Mouse (Mus musculus) midbrain, embryonic 14.5 days (tissue): ENCODE measurements around the gene Vav3. TPM values are rescaled to one million over a fixed set of nuclear protein-coding genes. Genes with fewer than 3 reads are reported as not detected.

Source experiments
- ATAC-seq: fragments of 200-750 bp; cut with Nextera tagmentation; 2 replicates; pipeline ENCODE4 v1.8.0; 2017; ENCODE audit warnings: moderate number of reproducible peaks, moderate library complexity; ENCODE audit not compliant: low FRiP score, low TSS enrichment
- DNase-seq: peaks from one replicate; pipeline ENCODE4 v3.0.0-alpha.2; 2015
- H3K27ac ChIP-seq: fragments of 300-500 bp; sonication (generic); replicated peaks from 2 replicates; pipeline ENCODE4 v1.5.1; 2014; ENCODE audit warnings: mild to moderate bottlenecking, low read depth, low read length, moderate library complexity
- H3K27me3 ChIP-seq: fragments of 300-500 bp; sonication (generic); 2 replicates; pipeline ENCODE4 v1.6.1; 2014; ENCODE audit warnings: low read length, control low read depth, mixed read lengths; ENCODE audit not compliant: control insufficient read depth, insufficient read depth
- H3K36me3 ChIP-seq: fragments of 300-500 bp; sonication (generic); 2 replicates; pipeline ENCODE4 v1.6.1; 2014; ENCODE audit warnings: low read length, control low read depth; ENCODE audit not compliant: control insufficient read depth, insufficient read depth
- H3K4me1 ChIP-seq: fragments of 300-500 bp; sonication (generic); 2 replicates; pipeline ENCODE4 v1.6.1; 2014; ENCODE audit warnings: mild to moderate bottlenecking, antibody characterized with exemption, low read length, control low read depth; ENCODE audit not compliant: control insufficient read depth, insufficient read depth
- H3K4me2 ChIP-seq: fragments of 300-500 bp; sonication (generic); 2 replicates; pipeline ENCODE4 v1.6.1; 2014; ENCODE audit warnings: mild to moderate bottlenecking, low read length, moderate library complexity
- H3K4me3 ChIP-seq: fragments of 300-500 bp; sonication (generic); replicated peaks from 2 replicates; pipeline ENCODE4 v1.5.1; 2014; ENCODE audit warnings: low read depth, low read length
- H3K9ac ChIP-seq: fragments of 300-500 bp; sonication (generic); replicated peaks from 2 replicates; pipeline ENCODE4 v1.6.1; 2014; ENCODE audit warnings: mild to moderate bottlenecking, low read length, moderate library complexity
- H3K9me3 ChIP-seq: fragments of 300-500 bp; sonication (generic); 2 replicates; pipeline ENCODE4 v1.6.1; 2016; ENCODE audit warnings: low read length, control low read depth, mixed read lengths; ENCODE audit not compliant: control insufficient read depth
- WGBS: fragments of 180-500 bp; shearing (Covaris S2); extraction: QIAGEN DNeasy Blood & Tissue Kit; methylation state at CpG from one replicate; pipeline ENCODE4 v1.1.7; 2014; 5-methylcytosine and 5-hydroxymethylcytosine counted together
- polyA plus RNA-seq: library from polyadenylated mRNA; unstranded; fragments of >200 nt; fragmentation: Nextera tagmentation; extraction: Ambion mirVana; gene quantifications from 2 replicates; pipeline ENCODE4 v1.2.1, GENCODE M21; 2014

The Vav3 gene
- polyA plus RNA-seq, 1 experiment from 2014 or later = 37.3 TPM

DNA sequence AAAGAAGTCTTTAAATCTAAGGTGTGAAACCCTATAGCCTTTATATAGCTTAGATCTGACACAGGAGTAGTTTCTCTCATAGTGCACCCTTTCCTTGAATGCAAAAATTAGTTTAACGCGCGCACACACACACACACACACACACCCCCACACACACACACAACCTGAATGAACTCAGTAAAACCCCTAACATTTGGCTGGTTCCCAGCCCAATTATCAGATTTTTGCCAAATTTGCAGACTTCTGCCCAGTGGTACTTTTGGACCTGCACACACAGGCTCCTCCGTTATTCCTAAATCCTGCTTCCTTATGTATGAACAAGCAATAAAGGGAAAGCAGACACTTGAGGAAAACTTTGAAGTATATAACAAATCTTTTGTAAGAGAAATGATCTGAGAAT lies 313.9 kb downstream of the Vav3 start:
- 97% methylated on average over 4 of the region's 4 CpGs for WGBS
- DNase-seq = no peak

DNA sequence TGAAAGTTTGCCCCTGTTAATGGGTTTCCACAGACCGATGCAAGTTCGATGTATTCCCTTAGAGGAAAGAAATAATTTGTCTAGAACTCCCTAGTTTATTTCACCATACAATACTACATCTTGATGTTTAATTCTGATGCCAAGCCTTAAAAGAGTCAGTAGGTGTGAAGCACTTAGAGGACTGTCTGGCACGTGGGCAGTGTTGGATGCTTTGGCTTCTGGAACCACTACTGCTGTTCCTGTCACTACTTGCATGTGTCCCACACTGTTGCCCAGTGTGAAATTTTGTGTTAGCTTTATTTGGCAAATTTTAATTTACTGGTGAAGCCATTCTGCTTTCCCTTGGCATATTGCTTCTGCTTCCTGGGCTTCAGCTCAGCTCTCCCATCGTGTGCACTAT lies 331.3 kb downstream of the Vav3 start:
- Histone ChIP-seq H3K9me3 (no peaks in the 10 kb centered on the region), H3K4me2 (no peak overlapping the region), H3K4me3 (no peak overlapping the region), H3K27ac (no peak overlapping the region), H3K9ac (no peak overlapping the region), H3K4me1 (no peaks in the 10 kb centered on the region), H3K27me3 (no peaks in the 10 kb centered on the region), H3K36me3 (no peaks in the 10 kb centered on the region)
- 93% methylated on average over 4 of the region's 4 CpGs for WGBS
- no peak for DNase-seq
- ATAC-seq = no peak

More for the DNA sequence above, 313.9 kb downstream of the Vav3 start:
- no peaks in the 10 kb centered on the region for H3K27me3 ChIP-seq
- no peak overlapping the region for H3K4me3 ChIP-seq
- H3K9ac ChIP-seq = no peak overlapping the region
- H3K4me2 ChIP-seq = no peak overlapping the region
- H3K4me1 ChIP-seq = no peaks in the 10 kb centered on the region
- no peaks in the 10 kb centered on the region for H3K36me3 ChIP-seq
- H3K9me3 ChIP-seq = no peaks in the 10 kb centered on the region
- ATAC-seq = no peak
- H3K27ac ChIP-seq = no peak overlapping the region

DNA sequence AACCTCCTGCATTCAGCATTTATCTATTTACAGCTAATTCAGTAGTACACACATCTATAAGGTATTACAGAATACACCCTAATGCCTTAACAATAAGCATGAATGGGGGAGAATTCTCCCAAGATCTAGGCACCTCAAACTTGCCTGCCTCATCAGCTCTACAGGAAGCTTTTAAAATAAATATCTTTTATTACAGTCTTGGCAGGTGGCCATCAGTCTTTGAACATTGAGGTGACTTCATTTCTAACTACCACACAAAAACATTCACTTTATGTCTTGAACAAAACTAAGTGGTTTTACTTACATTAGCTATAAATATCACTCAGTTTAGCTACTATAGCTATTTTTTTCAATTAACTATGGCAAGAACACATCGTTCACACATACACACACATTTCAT lies 332.5 kb downstream of the Vav3 start:
- Histone ChIP-seq H3K36me3 (no peaks in the 10 kb centered on the region), H3K4me1 (no peaks in the 10 kb centered on the region), H3K4me2 (no peak overlapping the region), H3K27me3 (no peaks in the 10 kb centered on the region), H3K9me3 (no peaks in the 10 kb centered on the region), H3K9ac (no peak overlapping the region), H3K27ac (no peak overlapping the region), H3K4me3 (no peak overlapping the region)
- DNase-seq = no peak
- no peak for ATAC-seq
- 98% methylated on average over 1 of the region's 1 CpGs for WGBS

DNA sequence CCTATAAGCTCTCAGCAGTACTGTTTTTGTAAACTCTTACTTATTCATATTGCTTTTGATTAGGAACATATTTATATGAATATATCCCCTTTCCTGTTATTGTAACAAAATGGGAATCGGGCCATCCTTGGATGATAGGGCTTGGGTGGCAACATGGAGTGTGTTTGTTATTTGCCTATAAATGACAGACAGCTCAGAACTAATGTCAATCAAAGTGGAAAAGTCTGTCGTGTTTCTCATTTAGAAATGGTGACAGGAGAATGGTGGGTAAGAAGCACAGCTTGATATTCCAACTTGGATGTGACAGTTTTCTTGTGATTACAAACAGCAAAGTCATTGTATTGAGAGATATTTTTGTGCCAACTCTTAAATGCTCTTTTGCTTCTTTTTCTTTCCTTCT lies 339.8 kb downstream of the Vav3 start:
- H3K4me2 ChIP-seq = no peak overlapping the region
- no peak overlapping the region for H3K9ac ChIP-seq
- ATAC-seq (no peak), DNase-seq (no peak)
- H3K36me3 ChIP-seq = no peaks in the 10 kb centered on the region
- H3K27me3 ChIP-seq = no peaks in the 10 kb centered on the region
- no peaks in the 10 kb centered on the region for H3K9me3 ChIP-seq
- WGBS = 81% methylated on average over 2 of the region's 2 CpGs
- no peaks in the 10 kb centered on the region for H3K4me1 ChIP-seq
- no peak overlapping the region for H3K27ac ChIP-seq
- no peak overlapping the region for H3K4me3 ChIP-seq

GRCm38 (mm10) chr3:109681863-109682262 lies 341.4 kb downstream of the Vav3 start:
- no peaks in the 10 kb centered on the region for H3K4me1 ChIP-seq
- ATAC-seq (no peak), DNase-seq (no peak)
- no peaks in the 10 kb centered on the region for H3K36me3 ChIP-seq
- no peak overlapping the region for H3K4me2 ChIP-seq
- WGBS = 90% methylated on average over 5 of the region's 5 CpGs
- H3K9me3 ChIP-seq = no peaks in the 10 kb centered on the region
- H3K27ac ChIP-seq = no peak overlapping the region
- no peaks in the 10 kb centered on the region for H3K27me3 ChIP-seq
- H3K9ac ChIP-seq = no peak overlapping the region
- no peak overlapping the region for H3K4me3 ChIP-seq

- WGBS = 76% methylated on average over 5 of the region's 5 CpGs
- H3K9me3 ChIP-seq = no peaks in the 10 kb centered on the region
- no peak overlapping the region for H3K9ac ChIP-seq
- H3K4me3 ChIP-seq = no peak overlapping the region
- ATAC-seq (no peak), DNase-seq (no peak)
- no peaks in the 10 kb centered on the region for H3K4me1 ChIP-seq
- H3K4me2 ChIP-seq = no peak overlapping the region
- H3K36me3 ChIP-seq = no peaks in the 10 kb centered on the region
- H3K27me3 ChIP-seq = no peaks in the 10 kb centered on the region
- no peak overlapping the region for H3K27ac ChIP-seq
Measured at GRCm38 (mm10) chr3:109683608-109684295, 343.3 kb downstream of the Vav3 start.

GRCm38 (mm10) chr3:109690566-109690965 lies 350.1 kb downstream of the Vav3 start:
- no peaks in the 10 kb centered on the region for H3K4me1 ChIP-seq
- ATAC-seq (no peak), DNase-seq (peak; percentile 4)
- no peaks in the 10 kb centered on the region for H3K27me3 ChIP-seq
- H3K9me3 ChIP-seq = no peaks in the 10 kb centered on the region
- no peak overlapping the region for H3K27ac ChIP-seq
- WGBS = 67% methylated on average over 2 of the region's 2 CpGs
- H3K36me3 ChIP-seq = no peaks in the 10 kb centered on the region
- H3K9ac ChIP-seq = no peak overlapping the region
- no peak overlapping the region for H3K4me2 ChIP-seq
- no peak overlapping the region for H3K4me3 ChIP-seq

- Histone ChIP-seq H3K36me3 (no peaks in the 10 kb centered on the region), H3K4me1 (no peaks in the 10 kb centered on the region), H3K27me3 (no peaks in the 10 kb centered on the region), H3K9ac (no peak overlapping the region), H3K9me3 (no peaks in the 10 kb centered on the region), H3K27ac (no peak overlapping the region), H3K4me2 (no peak overlapping the region), H3K4me3 (no peak overlapping the region)
- ATAC-seq = no peak
- peak; percentile 14 for DNase-seq
- 85% methylated on average over 3 of the region's 3 CpGs for WGBS
Measured at GRCm38 (mm10) chr3:109692613-109693012, 352.2 kb downstream of the Vav3 start.

- Histone ChIP-seq H3K4me3 (no peak overlapping the region), H3K4me2 (no peak overlapping the region)
- WGBS = 78% methylated on average over 1 of the region's 1 CpGs
Measured at GRCm38 (mm10) chr3:109701301-109701700, 360.8 kb downstream of the Vav3 start.

More at GRCm38 (mm10) chr3:109701301-109701700, 360.8 kb downstream of the Vav3 start:
- DNase-seq (no peak), ATAC-seq (no peak)
- H3K9me3 ChIP-seq = no peaks in the 10 kb centered on the region
- H3K27me3 ChIP-seq = no peaks in the 10 kb centered on the region
- H3K9ac ChIP-seq = no peak overlapping the region
- H3K36me3 ChIP-seq = no peaks in the 10 kb centered on the region
- H3K4me1 ChIP-seq = no peaks in the 10 kb centered on the region
- H3K27ac ChIP-seq = no peak overlapping the region
